Mouse (Mus musculus) CH12.LX (cell line): Measurements from ENCODE around the gene Lypd3. TPM values are rescaled to one million over a fixed set of nuclear protein-coding genes. Genes with fewer than 3 reads are reported as not detected.

Experiments
- DNase-seq: peaks from one replicate; pipeline ENCODE4 v3.0.0-alpha.2; 2013; ENCODE audit errors: extremely low read depth
- H3K27ac ChIP-seq: 2 replicates; pipeline ENCODE4 v1.5.1; 2012; ENCODE audit warnings: low read depth, mild to moderate bottlenecking, control low read depth, moderate library complexity; ENCODE audit not compliant: insufficient read depth
- H3K27me3 ChIP-seq: replicated peaks from 2 replicates; pipeline ENCODE3; 2012; ENCODE audit warnings: inconsistent platforms
- H3K36me3 ChIP-seq, 2 experiments: replicated peaks in 1 of 2; 2 replicates each; pipeline versions ENCODE3 to v1.6.1; 2012; ENCODE audit warnings: inconsistent platforms in 1 of 2, low read length in 1 of 2, mild to moderate bottlenecking in 1 of 2, mixed read lengths in 1 of 2, moderate library complexity in 1 of 2; ENCODE audit not compliant: control insufficient read depth in 1 of 2, insufficient read depth in 1 of 2
- H3K4me1 ChIP-seq, 2 experiments: 2 replicates each; pipeline ENCODE4 v1.6.1; 2012; ENCODE audit warnings: inconsistent platforms in 1 of 2, moderate library complexity in 1 of 2; ENCODE audit not compliant: insufficient read depth in 2 of 2, control insufficient read depth in 1 of 2
- H3K4me2 ChIP-seq: 2 replicates; pipeline ENCODE4 v1.6.1; 2012; ENCODE audit warnings: low read depth, mild to moderate bottlenecking, control low read depth; ENCODE audit not compliant: poor library complexity, insufficient read depth, severe bottlenecking
- H3K4me3 ChIP-seq, 3 experiments: fragments of 150-350 bp in 1 of 3; sonication (generic) in 1 of 3; replicated peaks in 1 of 3; 2 replicates each; pipeline versions ENCODE3 to v1.5.1; 2011 to 2012; ENCODE audit warnings: low read depth in 2 of 3, low read length in 2 of 3, mild to moderate bottlenecking in 2 of 3, moderate library complexity in 2 of 3, control low read depth in 1 of 3, improper control_type of control experiment in 1 of 3, inconsistent platforms in 1 of 3, mixed read lengths in 1 of 3; ENCODE audit not compliant: poor library complexity in 1 of 3
- H3K79me2 ChIP-seq: replicated peaks from 2 replicates; pipeline ENCODE4 v1.6.1; 2012; ENCODE audit warnings: mild to moderate bottlenecking, moderate library complexity; ENCODE audit not compliant: control insufficient read depth, poor library complexity, insufficient read depth, severe bottlenecking; ENCODE audit errors: extremely low read depth
- H3K9ac ChIP-seq: 2 replicates; pipeline ENCODE4 v1.6.1; 2012; ENCODE audit warnings: low read depth, mild to moderate bottlenecking, control low read depth, moderate library complexity; ENCODE audit not compliant: insufficient read depth
- H3K9me3 ChIP-seq: replicated peaks from 2 replicates; pipeline ENCODE3; 2012; ENCODE audit warnings: low read length, inconsistent platforms, mixed read lengths
- CHD2 ChIP-seq: IDR thresholded peaks from 2 replicates; pipeline ENCODE4 v1.6.1; 2011; ENCODE audit warnings: low read length, improper control_type of control experiment
- CTCF ChIP-seq, 2 experiments: IDR thresholded peaks in 1 of 2; conservative IDR thresholded peaks in 1 of 2; 2 replicates each; pipeline ENCODE4 v1.5.1; 2011 to 2012; ENCODE audit warnings: low read depth in 2 of 2, low read length in 2 of 2, improper control_type of control experiment in 1 of 2, inconsistent platforms in 1 of 2, mild to moderate bottlenecking in 1 of 2, moderate library complexity in 1 of 2
- ELF1 ChIP-seq: IDR thresholded peaks from 2 replicates; pipeline ENCODE4 v1.6.1; 2014; ENCODE audit warnings: low read depth, mild to moderate bottlenecking, inconsistent platforms, low read length, improper control_type of control experiment
- GABPA ChIP-seq: IDR thresholded peaks from 2 replicates; pipeline ENCODE4 v1.6.1; 2012; ENCODE audit warnings: low read depth, low read length, improper control_type of control experiment, inconsistent platforms; ENCODE audit not compliant: insufficient replicate concordance
- HCFC1 ChIP-seq: IDR thresholded peaks from 2 replicates; pipeline ENCODE4 v1.6.1; 2012; ENCODE audit warnings: low read depth, mild to moderate bottlenecking, inconsistent platforms, low read length, improper control_type of control experiment
- IRF4 ChIP-seq: IDR thresholded peaks from 2 replicates; pipeline ENCODE4 v1.6.1; 2014; ENCODE audit warnings: low read depth, mild to moderate bottlenecking, inconsistent platforms, low read length, improper control_type of control experiment
- JUN ChIP-seq: IDR thresholded peaks from 2 replicates; pipeline ENCODE4 v1.6.1; 2011; ENCODE audit warnings: low read depth, mild to moderate bottlenecking, low read length, improper control_type of control experiment, moderate library complexity; ENCODE audit not compliant: insufficient read depth
- JUND ChIP-seq: conservative IDR thresholded peaks from 2 replicates; pipeline ENCODE4 v1.6.1; 2011; ENCODE audit warnings: low read depth, low read length, improper control_type of control experiment
- KAT2A ChIP-seq: IDR thresholded peaks from 2 replicates; pipeline ENCODE4 v1.6.1; 2012; ENCODE audit warnings: low read length, improper control_type of control experiment, inconsistent platforms; ENCODE audit not compliant: insufficient replicate concordance
- MAFK ChIP-seq: IDR thresholded peaks from 2 replicates; pipeline ENCODE4 v1.6.1; 2011; ENCODE audit warnings: low read length, improper control_type of control experiment; ENCODE audit not compliant: insufficient replicate concordance
- MAZ ChIP-seq: IDR thresholded peaks from 2 replicates; pipeline ENCODE4 v1.6.1; 2012; ENCODE audit warnings: low read depth, mild to moderate bottlenecking, inconsistent platforms, low read length, improper control_type of control experiment, moderate library complexity
- MEF2A ChIP-seq: IDR thresholded peaks from 2 replicates; pipeline ENCODE4 v1.6.1; 2014; ENCODE audit warnings: low read depth, mild to moderate bottlenecking, inconsistent platforms, low read length, improper control_type of control experiment, borderline replicate concordance
- MXI1 ChIP-seq: IDR thresholded peaks from 2 replicates; pipeline ENCODE4 v1.6.1; 2011; ENCODE audit warnings: mild to moderate bottlenecking, low read depth, low read length, improper control_type of control experiment
- MYC ChIP-seq: IDR thresholded peaks from 2 replicates; pipeline ENCODE4 v1.6.1; 2011; ENCODE audit warnings: low read depth, mild to moderate bottlenecking, improper control_type of control experiment, low read length
- NELFE ChIP-seq: IDR thresholded peaks from 2 replicates; pipeline ENCODE4 v1.6.1; 2011; ENCODE audit warnings: low read depth, low read length, improper control_type of control experiment
- RAD21 ChIP-seq: IDR thresholded peaks from 2 replicates; pipeline ENCODE4 v1.6.1; 2011; ENCODE audit warnings: low read depth, mild to moderate bottlenecking, low read length, improper control_type of control experiment, moderate library complexity
- TCF12 ChIP-seq: IDR thresholded peaks from 2 replicates; pipeline ENCODE4 v1.6.1; 2014; ENCODE audit warnings: low read depth, mild to moderate bottlenecking, inconsistent platforms, low read length, improper control_type of control experiment
- ZNF384 ChIP-seq: IDR thresholded peaks from 2 replicates; pipeline ENCODE4 v1.6.1; 2012; ENCODE audit warnings: low read depth, low read length, improper control_type of control experiment, inconsistent platforms
- dilution Hi-C: fragments of 300-500 bp; cut with MboI; formaldehyde crosslinking; loops from 2 replicates; pipeline ENCODE4 v1.14.3; 2020; ENCODE audit warnings: low sequenced_read_pairs; ENCODE audit not compliant: extremely low pct_unique_long_range_greater_than_20kb, extremely low pct_ligation_motif_present
- in situ Hi-C: fragments of 300-500 bp; cut with MboI; formaldehyde crosslinking; loops from 3 replicates; pipeline ENCODE4 v1.14.3; 2019; ENCODE audit warnings: low sequenced_read_pairs, low pct_ligation_motif_present, low pct_unique_long_range_greater_than_20kb, mixed read lengths
- polyA plus RNA-seq: library from polyadenylated mRNA; unstranded; fragments of >175 nt; gene quantifications from 2 replicates; pipeline ENCODE4 v1.2.1, GENCODE M21; 2012; ENCODE audit warnings: low read depth; ENCODE audit not compliant: insufficient read length
- total RNA-seq, 2 experiments: library from RNA; depleted of rRNA; stranded (reverse); fragments of 300-350 nt in 1 of 2; fragments of >200 nt in 1 of 2; gene quantifications; 2 replicates each; pipeline ENCODE4 v1.2.3; 2012 to 2014

Gene Lypd3
- total and polyA plus RNA-seq, 3 experiments: not detected

- in situ Hi-C loops: loop anchor here (5.0 kb wide), 1 partner anchor 39 kb away; no protein-coding TSS in a partner anchor
- no peaks in the 10 kb centered on the region for H3K79me2 ChIP-seq
- DNase-seq: peak; percentile 91
- peaks cover 0 to 40% of the 10 kb centered on the region in 2 experiments for H3K36me3 ChIP-seq
- dilution Hi-C loops: no loop called here
- H3K27ac ChIP-seq: no peak overlapping the region
- H3K4me1 ChIP-seq: peaks cover 7 to 32% of the 10 kb centered on the region in 2 experiments
- H3K9ac ChIP-seq: no peak overlapping the region
- H3K9me3 ChIP-seq: no peaks in the 10 kb centered on the region
- no peaks in the 10 kb centered on the region for H3K27me3 ChIP-seq
- TF ChIP-seq CHD2 (no peak), IRF4 (no peak), HCFC1 (peak; percentile 97), ELF1 (peak; percentile 71), MAFK (no peak), GABPA (peak; percentile 60; the same call in 1 of the 2 replicates), MYC (peak; percentile 64; the same call in 1 of the 2 replicates), KAT2A (peak; percentile 93; the same call in 1 of the 2 replicates)
- peak overlapping the region in 1 of 3 experiments; percentile 7 for H3K4me3 ChIP-seq
- H3K4me2 ChIP-seq: no peak overlapping the region
These were observed 28.3 kb upstream of the Lypd3 start for GRCm38 (mm10) chr7:24608017-24608416.

DNA sequence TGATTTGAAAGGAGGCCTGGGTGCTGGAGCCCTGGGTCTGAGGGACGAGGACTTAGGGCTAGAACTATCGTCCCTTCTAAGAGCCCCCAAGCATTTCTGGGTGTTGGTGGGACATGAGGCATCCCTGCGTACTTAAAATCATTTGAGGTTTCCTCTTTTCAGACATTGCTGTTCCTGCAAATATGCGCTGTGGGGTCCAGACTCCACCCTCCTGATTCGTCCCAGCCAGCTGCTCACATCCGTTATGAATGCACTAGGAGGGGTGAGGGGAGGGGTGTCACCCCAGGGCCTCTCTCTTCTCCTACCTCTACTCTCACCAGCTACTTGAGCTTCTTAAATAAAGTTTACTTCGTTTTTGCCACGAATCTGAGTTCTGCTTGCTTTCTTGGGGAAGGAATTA is 27.8 kb upstream of the Lypd3 start:
- no peak overlapping the region for H3K27ac ChIP-seq
- H3K27me3 ChIP-seq: no peaks in the 10 kb centered on the region
- dilution Hi-C loops (no loop called here), in situ Hi-C loops (loop anchor here (5.0 kb wide), 1 partner anchor 39 kb away; no protein-coding TSS in a partner anchor)
- no peaks in the 10 kb centered on the region for H3K79me2 ChIP-seq
- no peaks in the 10 kb centered on the region for H3K9me3 ChIP-seq
- H3K36me3 ChIP-seq: peaks cover 0 to 40% of the 10 kb centered on the region in 2 experiments
- TF ChIP-seq MXI1 (no peak), RAD21 (no peak), CHD2 (no peak), CTCF (conservative IDR thresholded peaks at IDR 0.05 in 1 of 2, IDR thresholded peaks at IDR 0.05 in 1 of 2; ENCODE audit: low read depth in 2 of 2, low read length in 2 of 2) (no peak), ZNF384 (no peak), TCF12 (no peak), JUN (no peak), NELFE (no peak), MAZ (no peak), GABPA (no peak), JUND (no peak), MEF2A (no peak)
- H3K9ac ChIP-seq: no peak overlapping the region
- H3K4me3 ChIP-seq: peak overlapping the region in 1 of 3 experiments; percentile 7
- H3K4me1 ChIP-seq: peaks cover 7 to 32% of the 10 kb centered on the region in 2 experiments
- no peak overlapping the region for H3K4me2 ChIP-seq
- DNase-seq: no peak
